Mouse (Mus musculus) effector memory CD4-positive, alpha-beta T cell, adult 5 months (primary cell): Measurements from ENCODE around the gene Fasn. TPM values are rescaled to one million over a fixed set of nuclear protein-coding genes. Genes with fewer than 3 reads are reported as not detected.

Source experiments
- polyA plus RNA-seq: library from polyadenylated mRNA; unstranded; fragments of 100-300 nt; shearing (Covaris generic); gene quantifications from one replicate; pipeline ENCODE4 v1.2.1, GENCODE M21; 2017

Gene Fasn
- polyA plus RNA-seq = 50.6 TPM

DNA sequence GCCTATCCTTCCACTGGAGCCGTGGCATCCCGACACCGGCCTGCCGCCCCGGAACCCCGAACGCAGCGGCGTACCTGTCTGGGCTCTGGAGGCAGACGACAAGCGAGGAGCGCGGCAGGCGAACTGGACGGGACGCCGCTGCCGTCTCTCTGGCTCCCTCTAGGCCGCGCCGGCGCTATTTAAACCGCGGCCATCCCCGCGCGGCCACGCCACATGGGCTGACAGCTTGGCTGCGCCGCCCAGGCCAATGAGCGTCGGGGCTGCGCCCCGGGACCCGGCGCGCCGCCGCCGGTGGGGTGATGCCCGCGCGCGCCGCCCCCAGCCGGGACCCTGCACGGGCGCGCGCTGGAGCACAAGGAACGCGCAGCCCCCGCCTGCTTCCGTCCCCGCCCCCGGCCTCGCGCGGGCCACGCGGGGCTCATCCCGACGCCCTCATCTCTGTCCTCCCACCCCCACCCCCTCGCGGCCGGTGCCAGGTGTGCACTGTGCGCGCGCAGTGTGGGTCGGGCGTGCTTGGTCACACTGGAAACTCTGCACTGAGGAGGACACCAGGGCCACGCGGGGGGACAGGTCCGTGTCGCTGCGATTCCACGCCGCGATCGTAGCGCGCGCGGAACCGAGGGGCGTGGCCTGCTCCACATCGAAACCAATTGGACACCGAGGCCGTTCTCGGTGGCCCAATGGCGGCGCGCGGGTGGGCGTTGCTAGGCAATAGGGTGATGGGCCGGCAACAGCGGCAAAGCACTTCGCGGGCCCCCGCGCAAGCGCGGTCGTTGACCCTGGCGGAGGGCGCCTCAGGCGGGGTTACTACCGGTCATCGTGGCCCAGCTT, at the start of gene Fasn:
Gene Fasn (minus strand): TSS at position 592 of the 831 bp plus-strand sequence.

DNA sequence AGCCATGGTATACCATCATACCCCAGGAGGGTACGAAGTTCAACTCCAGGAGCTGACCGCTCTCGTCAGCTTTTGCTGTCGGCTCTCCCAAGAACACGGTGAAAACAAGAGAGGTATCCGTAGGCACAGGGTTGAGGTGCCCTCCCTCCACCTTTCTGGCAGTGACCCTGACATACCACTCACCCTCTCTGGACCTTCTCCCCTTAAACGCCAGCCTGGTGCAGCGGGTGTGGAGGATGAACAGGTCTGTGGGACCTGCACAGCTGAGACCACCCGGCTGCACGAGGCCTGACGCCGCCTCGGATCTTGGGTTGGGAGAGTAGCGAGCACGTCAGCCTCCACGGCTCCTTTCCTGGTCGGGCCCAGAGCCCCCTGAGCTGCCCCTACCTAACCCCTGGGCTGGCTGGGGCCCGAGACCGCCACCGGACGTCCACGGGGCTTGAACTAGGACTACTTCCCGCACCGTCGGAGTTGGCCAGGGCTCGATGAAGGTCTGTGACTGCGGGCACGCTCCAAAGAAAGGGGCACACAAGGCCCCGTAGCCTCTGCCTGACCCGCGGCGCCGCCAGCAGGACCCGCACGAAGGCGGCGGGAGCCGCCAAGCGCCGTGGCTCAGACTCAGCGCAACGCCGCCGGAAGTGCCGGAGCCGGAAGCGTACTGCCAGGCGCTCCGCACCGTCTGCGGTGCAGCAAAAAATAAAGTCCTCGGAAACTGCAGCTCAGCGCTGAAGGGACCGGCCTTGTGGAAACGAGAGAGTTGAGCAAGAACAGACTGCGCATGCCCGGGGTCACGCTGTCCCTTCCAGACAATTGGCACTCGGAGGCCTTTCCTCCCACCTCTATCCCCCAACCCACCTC, 28.4 kb downstream of the Fasn start, which contains the start of gene Dus1l:
Gene Dus1l (minus strand): TSS at position 648 of the 858 bp plus-strand sequence.

DNA sequence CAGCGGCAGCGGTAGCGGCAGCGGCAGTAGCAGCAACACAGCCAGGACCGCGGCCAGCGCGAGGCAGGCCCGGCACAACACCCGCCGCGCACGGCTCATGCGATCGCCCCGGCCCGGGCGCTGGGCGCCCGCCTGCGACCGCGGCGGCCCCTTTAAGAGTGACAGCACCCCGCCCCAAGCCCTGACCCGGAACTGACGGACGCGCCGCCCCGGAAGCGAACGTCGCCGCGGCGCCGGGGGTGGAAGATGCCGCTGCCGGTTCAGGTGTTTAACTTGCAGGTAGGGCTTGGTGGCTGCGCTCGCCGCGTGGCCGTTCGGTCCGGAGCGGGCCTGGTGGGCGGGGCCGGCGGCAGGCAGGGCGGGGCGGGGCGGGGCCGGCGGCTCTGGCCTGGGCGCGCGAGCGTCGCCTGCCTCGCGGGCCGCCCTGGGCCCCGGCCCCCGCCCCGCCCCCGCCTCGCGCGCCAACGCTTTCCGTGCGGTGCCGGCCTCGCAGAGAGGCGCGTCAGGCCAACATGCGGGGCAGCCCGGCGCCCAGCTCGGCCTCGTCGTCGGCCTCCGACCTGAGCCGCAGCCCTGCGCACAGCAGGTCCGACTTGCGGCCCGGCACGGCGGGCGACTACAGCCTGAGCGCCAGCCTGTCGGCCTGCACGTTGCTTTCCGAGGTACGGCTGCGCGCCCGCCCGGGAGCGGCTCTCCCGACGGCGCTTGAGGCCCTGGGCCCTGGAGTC, 40.1 kb downstream of the Fasn start, which contains the start of the genes Rfng and Gps1:
Gene Rfng (minus strand): TSS at position 144 of the 728 bp plus-strand sequence.
Gene Gps1 (plus strand): TSS at position 209 of the 728 bp plus-strand sequence.

DNA sequence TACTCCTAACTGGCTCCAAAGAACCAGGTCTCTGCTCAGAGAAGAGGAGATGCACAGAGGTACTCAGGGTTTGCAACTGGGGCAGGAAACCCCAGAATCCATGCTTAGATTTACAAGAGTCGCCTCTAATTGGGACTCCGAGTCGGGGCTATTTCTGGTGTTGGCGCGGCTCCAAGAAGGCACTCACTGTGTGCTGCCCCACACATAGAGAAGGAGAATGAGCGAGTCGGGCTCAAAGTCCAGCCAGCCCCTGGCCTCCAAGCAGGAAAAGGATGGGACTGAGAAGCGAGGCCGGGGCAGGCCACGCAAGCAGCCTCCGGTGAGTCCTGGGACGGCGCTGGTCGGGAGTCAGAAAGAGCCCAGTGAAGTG, 61.7 kb downstream of the Fasn start, which contains the start of gene Hmga1b:
Gene Hmga1b (plus strand): TSS at position 123 of the 370 bp plus-strand sequence.

Other genes with a start within 250 kb of the Fasn start
- 737 TPM for gene Arhgdia, start 242.9 kb downstream of the Fasn start, polyA plus RNA-seq
- gene Alyref, start 226.2 kb downstream of the Fasn start, polyA plus RNA-seq = 275 TPM
- 80.0 TPM for gene Anapc11, start 226.1 kb downstream of the Fasn start, polyA plus RNA-seq
- not detected for gene Npb, start 216.1 kb downstream of the Fasn start, polyA plus RNA-seq
- 159 TPM for gene Pcyt2, start 206.6 kb downstream of the Fasn start, polyA plus RNA-seq
- 158 TPM for gene Sirt7, start 199.3 kb downstream of the Fasn start, polyA plus RNA-seq
- 52.8 TPM for gene Mafg, start 190.9 kb downstream of the Fasn start, polyA plus RNA-seq
- 0.24 TPM for gene Pycr1, start 180.8 kb downstream of the Fasn start, polyA plus RNA-seq
- not detected for gene Myadml2, start 176.4 kb downstream of the Fasn start, polyA plus RNA-seq
- gene Notum, start 163.4 kb downstream of the Fasn start, polyA plus RNA-seq = not detected
- gene Aspscr1, start 151.6 kb downstream of the Fasn start, polyA plus RNA-seq = 103 TPM
- 87.8 TPM for gene Cenpx, start 110.8 kb downstream of the Fasn start, polyA plus RNA-seq
- gene Lrrc45, start 110.6 kb downstream of the Fasn start, polyA plus RNA-seq = 52.6 TPM
- 0.70 TPM for gene Rac3, start 103.1 kb downstream of the Fasn start, polyA plus RNA-seq
- 11.1 TPM for gene Dcxr, start 97.3 kb downstream of the Fasn start, polyA plus RNA-seq
- gene Cbr2, start 92.4 kb downstream of the Fasn start, polyA plus RNA-seq = not detected
- gene Hmga1b, start 61.8 kb downstream of the Fasn start, polyA plus RNA-seq = 15.1 TPM
- 23.6 TPM for gene Rfng, start 40.3 kb downstream of the Fasn start, polyA plus RNA-seq
- 79.8 TPM for gene Gps1, start 40.3 kb downstream of the Fasn start, polyA plus RNA-seq
- 40.0 TPM for gene Dus1l, start 28.1 kb downstream of the Fasn start, polyA plus RNA-seq
- gene Ccdc57, start 108.3 kb upstream of the Fasn start, polyA plus RNA-seq = 0.21 TPM
- gene Slc16a3, start 123.9 kb upstream of the Fasn start, polyA plus RNA-seq = 21.0 TPM
- gene Csnk1d, start 166.8 kb upstream of the Fasn start, polyA plus RNA-seq = 227 TPM
- gene Cd7, start 214.9 kb upstream of the Fasn start, polyA plus RNA-seq = 69.1 TPM
- gene Sectm1b, start 239.0 kb upstream of the Fasn start, polyA plus RNA-seq = not detected